Mouse (Mus musculus) telencephalon, adult 2 months (tissue): ENCODE data around the gene Commd4.
A peak's percentile ranks its signal among the peaks of the same experiment; 100 is the strongest.
"Not testable (repeated sequence)": the region's sequence is repeated elsewhere in the genome, so short reads cannot be mapped to it uniquely, and the experiment has no call there.

ENCODE experiments used
- DNase-seq: peaks from one replicate; pipeline ENCODE4 v3.0.0-alpha.2; 2011; ENCODE audit warnings: low read depth, low spot score

Gene Commd4

DNA sequence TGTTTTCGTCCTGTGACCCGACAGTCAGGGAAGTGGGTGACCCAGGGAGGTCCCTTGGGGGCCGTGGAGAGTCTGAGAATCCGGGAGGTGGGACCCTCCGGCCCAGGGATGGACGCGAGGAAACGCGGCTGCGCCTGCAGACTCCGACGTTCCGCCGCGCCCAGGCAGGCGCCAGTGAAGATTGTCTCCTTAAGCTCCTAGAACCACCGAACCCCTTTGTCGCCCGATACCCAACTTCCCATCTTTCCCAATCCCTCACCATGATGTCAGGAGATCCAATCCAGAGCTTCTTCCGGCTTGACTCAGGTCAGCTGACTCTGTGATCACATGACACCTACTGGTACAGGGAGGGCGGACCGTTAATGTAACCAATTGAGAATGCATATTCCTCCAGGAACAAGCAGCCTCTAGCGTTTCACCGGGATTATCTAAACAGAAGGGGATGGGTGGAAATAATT, at the start of gene Commd4:
Gene Commd4, minus strand, starts transcription at position 319 of the 458 bp plus-strand sequence.
- peak; percentile 97 for DNase-seq

DNA sequence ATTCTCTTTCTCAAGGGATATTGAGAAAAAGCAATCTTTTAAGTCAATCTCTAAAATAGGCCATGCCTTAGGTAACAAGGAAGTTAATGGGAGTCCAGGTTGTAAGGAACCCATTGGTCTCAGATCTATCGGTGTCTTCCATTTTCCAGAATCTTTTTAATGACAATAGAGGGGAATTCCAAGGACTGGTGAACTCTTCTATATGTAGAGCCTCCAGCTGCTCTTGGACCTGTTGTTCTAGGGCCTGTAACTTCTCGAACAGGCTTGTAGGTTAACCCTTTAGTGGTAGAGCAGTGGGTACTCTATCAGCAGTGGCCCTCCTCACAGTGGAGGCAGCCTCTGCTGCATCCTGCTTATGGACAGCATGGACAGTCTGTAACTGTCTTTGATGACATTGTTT, 48.8 kb upstream of the Commd4 start:
- no peak for DNase-seq

DNA sequence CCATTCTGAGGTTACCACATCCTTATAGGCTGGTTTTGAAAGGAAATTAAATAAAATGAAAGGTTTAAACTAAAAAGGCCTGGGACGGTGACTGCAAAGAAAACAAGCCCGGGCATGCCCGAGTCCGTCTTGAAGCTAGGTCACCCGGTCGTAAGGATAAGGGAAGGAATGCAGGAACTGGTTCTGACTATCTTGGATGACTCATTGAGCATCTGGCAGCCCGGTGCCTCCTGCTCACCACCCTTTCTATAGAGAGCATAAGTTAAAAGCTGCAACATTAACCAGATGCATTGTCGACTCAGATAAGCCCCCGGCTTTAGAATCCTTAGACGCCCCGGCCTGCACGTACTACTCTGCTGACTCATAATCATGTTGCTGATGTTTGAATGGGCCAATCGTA, 45.4 kb upstream of the Commd4 start:
- DNase-seq = not testable (repeated sequence)

DNA sequence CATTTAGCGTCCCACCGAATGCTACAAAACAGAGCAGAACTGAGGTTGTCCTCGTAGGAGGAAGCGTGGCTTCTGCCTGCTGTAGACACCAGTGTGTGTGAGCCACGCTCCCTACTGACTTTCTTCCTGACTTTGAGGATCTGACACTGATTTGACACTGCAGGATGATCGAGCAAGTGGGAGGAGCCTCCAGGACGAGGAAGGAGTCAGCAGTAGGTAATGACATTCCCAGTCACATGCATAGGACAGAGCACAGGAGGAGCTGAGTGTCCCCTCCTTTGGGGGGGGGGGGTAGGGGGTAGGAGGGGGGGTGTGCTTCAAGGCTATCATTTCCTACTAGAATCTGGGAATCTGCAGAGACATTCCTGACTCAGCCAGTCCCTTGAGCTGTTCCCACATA, 44.9 kb upstream of the Commd4 start:
- DNase-seq = no peak

DNA sequence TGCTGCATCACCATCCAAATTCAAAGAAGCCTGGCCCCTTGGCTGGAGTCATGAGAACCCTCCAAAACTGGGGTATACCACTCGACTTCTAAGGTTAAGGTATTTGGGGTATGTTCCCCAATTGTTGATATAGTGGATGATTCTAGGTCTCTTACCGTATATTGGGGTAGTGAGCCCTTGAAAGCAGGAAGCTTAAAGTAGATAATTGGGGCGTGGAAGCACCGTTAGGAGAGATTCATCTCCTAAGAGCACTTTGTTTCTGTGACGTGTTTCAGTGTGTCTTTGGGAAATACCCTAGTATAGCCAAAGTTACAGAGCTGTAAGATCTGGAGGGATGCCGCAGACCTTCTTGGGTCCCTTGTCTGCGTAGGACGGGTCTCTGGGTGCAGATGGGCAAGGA, 39.3 kb upstream of the Commd4 start:
- DNase-seq = no peak

DNA sequence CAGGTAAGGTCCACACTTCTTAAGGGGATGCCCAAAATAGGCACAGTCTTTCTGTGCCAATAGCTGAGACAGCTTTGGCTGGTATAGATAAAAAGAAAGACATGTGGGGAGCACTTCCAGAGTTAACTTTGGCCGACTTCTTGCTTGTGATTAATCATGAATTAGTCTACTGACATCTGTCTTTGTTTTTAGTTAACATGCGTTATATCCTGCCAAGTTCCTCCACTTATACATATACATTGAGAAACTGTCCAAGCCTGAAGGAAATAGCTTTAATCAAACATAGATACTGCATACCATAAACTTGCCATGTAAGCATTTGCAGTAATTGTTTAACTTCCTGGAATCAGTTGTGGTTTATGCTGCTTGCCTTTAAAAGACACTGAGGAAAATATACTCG, 38.6 kb upstream of the Commd4 start:
- no peak for DNase-seq

DNA sequence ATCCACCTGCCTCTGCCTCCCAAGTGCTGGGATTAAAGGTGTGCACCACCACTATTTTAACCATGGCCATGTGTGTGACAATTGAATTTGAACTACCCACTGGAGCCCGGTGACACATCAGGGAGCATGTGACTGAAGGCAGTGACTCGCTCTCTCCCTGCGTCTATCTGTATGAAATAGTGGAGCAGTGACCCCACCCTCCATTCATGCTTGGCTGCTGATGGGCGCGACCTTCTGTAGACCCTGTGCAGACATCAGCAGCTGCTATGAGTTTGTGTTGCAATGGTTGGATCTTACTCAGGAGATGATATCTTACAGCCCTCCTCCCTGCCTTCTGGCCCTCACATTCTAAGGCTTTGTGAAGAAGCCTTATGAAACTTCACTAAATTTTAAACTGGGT, 10.3 kb upstream of the Commd4 start:
- DNase-seq = no peak

DNA sequence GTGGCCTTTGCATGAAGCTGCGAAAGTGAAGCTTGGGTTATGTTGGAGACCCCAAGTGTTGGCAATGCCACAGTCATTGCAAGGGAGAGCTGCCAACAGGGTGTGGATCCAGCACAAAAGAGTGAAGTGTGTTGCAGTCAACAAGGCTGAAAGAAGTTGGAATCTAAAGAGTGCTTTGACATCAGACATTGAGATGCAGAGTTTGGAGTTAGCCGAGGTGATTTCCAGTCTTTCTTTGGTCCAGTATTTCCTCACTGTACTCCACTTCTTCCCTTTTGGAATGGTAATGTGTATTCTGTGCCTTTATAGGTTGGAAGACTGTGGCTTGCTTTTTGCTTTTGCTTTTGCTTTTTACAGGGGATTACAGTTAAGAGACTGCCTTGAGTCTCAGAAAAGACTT, 8.0 kb upstream of the Commd4 start:
- no peak for DNase-seq

DNA sequence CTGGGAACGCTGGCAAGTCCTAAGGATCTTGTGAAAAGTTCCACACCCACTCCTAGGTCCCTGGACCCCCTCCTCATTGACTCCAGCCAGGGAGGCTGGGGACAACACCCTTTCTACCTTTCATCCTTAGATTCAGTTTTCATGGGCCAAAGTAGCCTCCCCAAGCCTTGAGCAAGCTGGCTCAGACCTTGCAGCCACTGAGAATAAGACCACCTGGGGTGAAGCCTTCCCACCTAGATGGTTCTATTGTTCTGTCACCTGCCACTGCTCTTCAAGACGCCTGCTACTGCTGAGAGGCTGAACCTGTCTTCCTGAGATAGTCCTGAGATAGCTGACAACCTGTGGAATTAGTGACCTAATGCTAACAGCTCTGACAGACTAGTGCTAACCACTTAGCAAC, 5.0 kb upstream of the Commd4 start:
- DNase-seq = no peak

DNA sequence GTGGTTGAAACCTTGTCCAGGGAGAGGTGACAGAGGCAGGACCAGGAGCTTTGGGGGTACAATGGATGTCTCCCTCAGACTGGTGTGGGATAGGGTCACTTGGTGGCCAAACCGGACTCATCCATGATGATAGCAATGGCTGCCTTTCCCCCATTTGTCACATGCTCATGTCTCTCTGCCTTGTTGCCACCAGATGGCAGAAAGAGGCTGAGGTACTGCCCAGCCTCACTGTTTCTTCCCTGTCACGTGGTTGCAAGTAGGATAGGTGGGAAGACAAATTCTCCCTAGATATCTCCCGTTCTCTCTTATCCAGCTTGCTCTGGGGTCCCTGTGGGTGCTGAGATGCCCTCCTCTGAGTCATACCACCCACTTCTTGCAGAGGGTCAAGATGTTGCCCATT, 4.4 kb upstream of the Commd4 start:
- no peak for DNase-seq

DNA sequence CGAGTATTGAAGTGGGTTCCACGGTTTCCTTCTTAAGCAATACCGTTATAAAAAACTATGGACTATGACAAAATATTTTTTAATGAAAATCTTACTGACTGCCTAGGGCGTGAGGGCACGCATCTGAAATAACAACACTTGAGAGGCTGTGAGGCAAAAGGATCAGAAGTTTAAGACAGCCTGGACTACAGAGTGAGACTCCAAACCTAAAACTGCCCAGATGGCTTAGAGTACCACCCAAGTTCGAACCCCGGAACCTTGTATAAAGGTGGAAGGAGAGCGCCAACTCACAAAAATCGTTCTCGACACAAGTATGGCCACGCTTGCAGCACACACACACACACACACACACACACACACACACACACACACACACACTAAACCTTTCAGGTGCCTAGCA, 375 bp upstream of the Commd4 start:
- DNase-seq = no peak

DNA sequence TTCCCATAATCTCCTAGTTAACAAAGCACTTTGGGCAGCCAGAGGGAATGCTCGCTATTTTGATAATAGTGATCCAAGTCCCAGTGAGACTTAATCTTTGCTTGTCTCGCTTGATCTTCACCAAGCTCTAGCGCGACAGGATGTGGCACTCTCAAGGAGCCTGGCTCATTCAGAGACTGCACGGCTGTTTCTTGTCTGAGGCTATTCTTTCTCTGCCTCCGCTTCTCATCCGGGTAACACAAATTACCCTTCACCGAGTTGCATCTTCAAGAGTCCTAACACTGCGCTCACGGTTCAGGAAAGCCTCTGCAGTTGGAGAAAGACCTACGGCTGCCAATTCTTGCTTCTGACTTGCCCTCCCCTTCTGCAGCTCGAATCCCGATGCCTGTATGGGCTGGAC, 632 bp downstream of the Commd4 start:
- DNase-seq = peak; percentile 28

DNA sequence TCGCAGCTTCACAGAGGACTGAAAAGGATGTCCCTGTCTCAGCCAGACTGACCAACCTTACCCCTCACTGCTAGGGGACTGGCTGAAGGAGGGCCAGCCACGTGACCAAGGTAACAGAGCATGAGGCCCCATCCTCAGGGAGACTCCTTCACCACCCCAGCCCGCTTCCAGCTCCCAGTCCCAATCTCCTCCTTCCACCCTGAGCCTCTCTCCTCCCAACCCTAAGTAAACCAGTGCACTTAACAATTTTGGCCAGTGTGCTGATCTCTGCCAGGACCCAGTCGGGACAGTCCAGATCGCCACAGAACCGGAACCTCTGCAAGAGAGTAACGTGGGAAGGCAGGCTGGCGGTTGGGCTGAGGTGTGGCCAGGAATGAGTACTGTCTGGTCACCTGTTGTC, 1.3 kb downstream of the Commd4 start:
- no peak for DNase-seq

DNA sequence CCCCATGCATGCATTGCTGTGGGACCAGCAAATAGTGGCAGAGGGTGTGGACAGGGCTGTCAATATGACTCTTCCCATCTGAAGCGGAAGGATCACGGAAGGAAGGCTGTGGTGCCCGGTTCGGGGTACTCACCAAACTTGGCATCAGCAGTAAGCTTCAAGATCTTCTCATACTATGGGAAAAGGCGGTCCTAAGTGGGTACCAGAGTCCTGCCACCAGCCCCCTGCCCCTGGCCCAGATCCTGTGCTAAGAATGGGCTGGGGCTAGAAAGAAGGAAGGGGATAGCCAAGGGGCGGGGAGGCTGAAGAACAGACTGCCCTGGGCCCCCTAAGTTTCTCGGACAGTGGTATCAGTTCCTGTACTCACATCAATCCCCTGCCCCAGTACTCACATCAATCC, 1.7 kb downstream of the Commd4 start:
- DNase-seq = no peak

DNA sequence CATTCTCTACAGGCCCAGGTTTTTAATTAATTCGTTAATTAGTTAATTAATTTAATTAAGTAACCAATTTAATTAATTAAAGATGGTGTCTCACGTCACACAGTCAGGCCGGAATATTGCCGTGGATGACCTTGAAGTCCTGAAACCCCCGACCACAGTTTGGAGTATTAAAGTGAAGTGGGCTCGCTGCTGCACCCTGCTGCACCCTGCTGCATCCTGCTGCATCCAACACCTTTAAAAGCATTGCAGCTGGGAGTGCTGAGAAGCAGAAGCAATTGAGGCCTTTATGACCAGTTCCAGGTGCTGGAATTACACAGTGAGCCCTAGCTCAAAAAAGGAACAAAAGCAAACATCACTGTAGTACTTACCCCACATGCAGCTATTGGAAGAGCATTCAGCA, 5.8 kb downstream of the Commd4 start:
- no peak for DNase-seq

DNA sequence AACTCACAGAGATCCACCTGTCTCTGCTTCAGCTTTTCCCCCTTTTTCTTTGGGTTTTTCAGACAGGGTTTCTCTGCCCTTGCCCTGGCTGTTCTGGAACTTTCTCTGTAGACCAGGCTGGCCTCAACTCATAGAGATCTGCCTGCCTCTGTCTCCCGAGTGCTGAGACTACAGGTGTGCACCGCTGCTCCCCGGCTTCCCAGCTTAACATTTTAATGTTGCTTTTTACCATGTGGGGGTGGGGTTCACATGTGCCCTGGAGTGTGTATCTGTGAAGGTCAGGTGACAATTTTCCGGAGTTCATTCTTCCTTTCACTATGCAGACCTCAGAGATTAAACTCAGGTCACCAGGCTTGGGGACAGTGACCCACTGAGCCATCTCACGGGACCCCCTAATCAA, 7.9 kb downstream of the Commd4 start:
- DNase-seq = no peak

DNA sequence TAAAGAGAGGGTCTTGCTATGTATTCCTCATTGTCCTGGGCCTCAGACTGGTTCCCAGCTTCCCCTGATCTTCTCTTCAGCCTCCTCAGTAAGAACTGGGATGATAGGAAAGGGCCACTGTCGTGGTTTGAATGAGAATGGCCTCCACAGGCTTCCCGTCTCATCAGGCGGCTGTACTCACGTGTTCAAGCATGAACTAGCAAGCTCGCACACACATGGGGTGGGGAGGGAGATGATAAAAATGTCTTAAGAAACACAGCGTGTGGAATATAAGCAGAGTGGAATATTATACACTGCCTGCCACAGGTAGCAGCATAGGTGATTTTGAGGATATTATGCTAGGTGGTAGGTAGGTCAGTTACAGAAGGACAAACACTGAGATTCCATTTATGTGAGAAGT, 9.1 kb downstream of the Commd4 start:
- no peak for DNase-seq

DNA sequence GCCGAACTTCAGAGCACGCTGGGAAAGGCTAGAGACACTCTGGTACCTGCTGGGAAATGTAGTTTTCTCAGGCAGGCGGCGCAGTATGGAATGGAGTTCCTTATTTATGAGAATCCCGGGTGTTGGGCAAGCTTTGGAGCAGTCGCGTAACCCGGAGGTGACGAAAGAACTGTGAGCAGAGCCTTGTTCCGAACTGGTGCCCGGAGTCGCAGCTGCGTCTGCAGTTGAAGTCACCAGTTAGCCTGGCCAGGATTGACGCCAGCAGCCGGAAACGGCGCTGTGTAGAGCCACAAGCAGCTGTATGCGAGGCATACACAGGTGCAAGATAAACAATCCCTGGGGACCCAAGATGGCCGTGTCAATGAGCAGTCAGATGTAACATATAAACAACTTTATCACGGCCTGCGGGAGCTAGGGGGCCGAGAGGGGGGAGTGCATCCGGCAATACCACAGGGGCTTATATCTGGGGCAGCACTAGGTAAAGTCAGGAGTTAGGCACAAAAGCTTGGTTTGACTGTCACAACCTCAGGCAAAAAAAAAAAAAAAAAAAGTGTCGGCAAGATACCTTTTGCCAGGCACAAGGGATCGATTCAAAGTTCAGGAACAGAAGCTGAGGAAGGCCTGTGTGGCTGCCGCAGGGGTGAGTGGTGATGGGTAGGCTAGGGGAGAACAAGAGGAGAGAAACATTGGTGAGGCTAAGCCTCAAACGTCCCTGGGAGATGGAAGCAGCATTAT, 9.8 kb downstream of the Commd4 start, which contains the start of gene Neil1:
Gene Neil1, minus strand, starts transcription at position 162 of the 735 bp plus-strand sequence.
- DNase-seq = peak; percentile 97

DNA sequence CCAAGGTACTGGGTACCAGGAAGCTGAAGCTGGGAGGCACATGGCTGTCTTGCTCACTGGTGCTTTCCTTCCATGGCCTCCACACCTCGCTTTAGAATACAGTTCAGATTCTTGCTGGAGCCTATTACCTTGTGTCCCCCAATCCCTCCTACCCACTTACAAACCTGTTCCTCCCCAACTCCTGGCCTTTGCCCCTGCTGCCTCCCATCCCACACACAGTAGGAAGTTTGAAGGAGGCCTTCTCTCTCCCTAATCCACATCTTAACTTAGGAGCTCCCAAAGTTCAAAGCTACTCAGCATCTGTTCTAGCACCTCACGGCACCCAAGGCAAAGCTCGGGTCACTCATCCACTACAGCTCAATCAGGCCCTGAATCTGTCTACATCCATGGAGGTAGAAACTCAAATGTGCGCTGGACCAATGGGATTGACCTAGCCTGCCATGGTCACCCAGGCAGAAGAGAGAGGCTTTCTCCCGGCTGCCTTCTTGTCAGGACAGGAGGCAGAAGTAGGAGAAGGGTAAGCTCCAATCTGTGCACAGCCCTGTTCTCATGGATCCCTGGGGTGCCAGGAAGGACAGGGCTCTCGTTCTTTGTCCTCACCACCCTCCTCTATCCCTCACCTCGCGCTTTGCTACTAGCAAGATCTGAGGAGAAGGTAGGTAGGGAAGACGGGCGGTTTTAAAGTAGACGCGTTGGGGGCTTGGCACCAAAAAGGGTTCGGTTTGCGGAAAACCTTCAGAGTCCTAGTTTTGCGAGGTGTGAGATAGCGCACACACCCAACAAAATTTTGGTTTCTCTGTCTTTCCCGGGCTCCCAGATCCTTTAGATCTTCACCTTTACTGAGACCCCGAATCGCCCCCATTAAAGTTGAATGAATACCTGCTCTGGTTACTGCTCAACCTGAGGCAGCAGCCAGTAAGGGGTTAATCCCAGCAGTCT, 10.7 kb downstream of the Commd4 start:
- no peak for DNase-seq

DNA sequence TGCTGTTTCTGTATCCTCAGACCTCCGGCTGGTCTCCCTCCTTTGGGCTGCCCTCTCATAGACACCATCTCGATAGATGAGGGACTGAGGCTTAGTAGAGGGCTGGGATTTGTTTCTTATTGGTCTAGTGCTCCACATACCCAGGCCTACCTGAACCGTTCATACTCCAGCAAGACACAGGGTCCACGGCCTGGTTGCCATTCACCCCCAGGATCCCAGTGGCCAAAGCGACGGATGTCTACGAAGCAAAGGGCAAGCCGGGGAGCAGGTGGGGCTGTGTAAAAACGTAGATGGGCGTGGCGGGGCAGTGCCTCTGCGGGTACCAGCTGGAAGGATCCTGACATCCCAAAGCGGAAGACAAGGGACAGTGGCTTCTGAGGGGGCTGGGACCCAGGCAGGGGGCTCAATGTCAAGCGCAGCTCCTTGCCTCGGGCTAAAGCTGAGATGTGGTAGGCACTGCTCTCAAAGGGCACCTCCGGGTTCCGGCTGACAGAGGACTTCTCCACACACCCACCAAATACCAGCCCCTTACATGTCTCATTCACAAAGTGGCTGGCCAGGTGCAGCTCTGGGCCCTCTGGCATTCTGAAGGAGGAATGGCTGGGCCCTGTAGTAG, 11.6 kb downstream of the Commd4 start:
- DNase-seq = no peak

DNA sequence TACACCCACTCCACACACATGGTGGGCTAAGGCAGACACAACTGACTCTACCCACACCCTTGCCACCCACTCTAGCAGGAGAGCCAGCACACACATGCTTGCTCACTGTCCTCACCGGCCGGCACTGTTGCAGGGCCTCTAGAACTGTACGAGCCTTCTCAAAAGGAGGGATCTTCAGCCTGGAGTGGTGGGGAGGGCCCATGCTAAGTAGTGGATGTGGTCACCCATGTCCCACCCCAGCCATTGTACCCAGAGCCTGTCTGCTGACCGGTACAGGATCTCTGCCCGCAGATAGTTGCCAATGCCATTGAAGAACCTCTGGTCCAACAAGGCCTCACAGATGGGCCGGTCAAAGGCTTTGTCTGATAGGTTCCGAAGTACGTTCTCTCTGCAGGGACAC, 13.3 kb downstream of the Commd4 start:
- no peak for DNase-seq

DNA sequence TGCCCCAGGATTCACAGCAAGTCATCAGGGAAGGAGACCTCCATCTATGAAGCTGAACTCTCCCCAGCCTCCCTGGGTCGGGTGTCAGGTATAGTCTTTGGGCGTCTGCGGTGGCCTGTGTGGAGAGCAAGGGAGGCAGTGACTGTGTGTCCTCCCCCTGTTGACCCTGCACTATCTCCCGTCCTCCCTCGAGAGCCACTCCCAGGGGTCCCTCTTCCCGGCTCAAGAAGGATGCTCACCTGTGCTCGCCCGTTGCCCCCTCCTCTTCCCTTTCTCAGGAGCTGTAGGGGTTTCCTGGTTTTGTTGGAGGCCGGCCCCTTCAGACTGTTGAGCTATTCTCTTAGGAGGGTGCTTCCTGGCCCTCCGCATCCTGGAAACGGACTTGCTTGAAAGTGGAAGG, 14.9 kb downstream of the Commd4 start:
- no peak for DNase-seq
